In the genomic region with DNA sequence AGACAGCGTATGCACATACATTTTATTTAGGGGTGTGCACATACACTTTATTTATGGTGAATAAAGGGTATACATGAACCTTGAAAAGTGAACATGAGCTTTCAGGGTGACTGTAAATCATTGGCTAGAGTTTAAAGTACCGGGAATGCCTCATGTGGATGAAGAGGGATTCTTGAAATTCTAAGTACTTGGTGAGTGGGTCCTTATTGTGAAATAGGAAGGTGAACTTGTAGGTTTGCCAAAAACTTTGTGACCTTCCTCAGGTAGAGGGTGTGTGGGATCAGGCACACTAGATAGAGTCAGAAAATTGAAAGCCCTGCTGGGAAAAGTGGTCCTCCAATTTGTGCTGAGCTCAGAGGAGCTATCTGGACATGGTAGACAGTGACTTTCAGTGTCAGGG, we compare ENCODE assay signal across 29 mouse cellular contexts.
DNase-seq lines count a peak whose midpoint lies in the region; ATAC-seq and TF ChIP-seq lines count a peak whose summit lies in the region.
"Had no signal": no experiment of that assay in that cellular context is flagged by ENCODE, and none has a peak within 500 bp of the region (broad histone marks: within the 10 kb centered on the region; RNA-seq: fewer than 3 reads in every experiment).

No protein-coding gene starts in this region.

- H3K9me3 ChIP-seq in lung, embryonic 14.5 days (ENCODE audit: low read depth, low read length): no peaks in the 10 kb centered on the region
- no peaks in the 10 kb centered on the region for H3K9me3 ChIP-seq in lung, postnatal 0 days (ENCODE audit: low read length)
- H3K9me3 ChIP-seq in forebrain, embryonic 16.5 days (ENCODE audit: control insufficient read depth, low read length): no peaks in the 10 kb centered on the region
- H3K9me3 ChIP-seq: embryonic facial prominence, embryonic 13.5 days; embryonic facial prominence, embryonic 15.5 days; forebrain, embryonic 12.5 days; G1E had no signal

- no peak overlapping the region for H3K4me3 ChIP-seq in lung, embryonic 14.5 days (ENCODE audit: low read depth, low read length)
- no peak overlapping the region for H3K4me3 ChIP-seq in lung, adult 2 months (replicated peaks; ENCODE audit: extremely low read depth, low read depth, low read length)
- H3K4me3 ChIP-seq in lung, postnatal 0 days (ENCODE audit: low read depth, low read length): no peak overlapping the region
- H3K4me3 ChIP-seq in forebrain, embryonic 16.5 days (replicated peaks; ENCODE audit: low read length): no peak overlapping the region
- H3K4me3 ChIP-seq: embryonic facial prominence, embryonic 13.5 days; embryonic facial prominence, embryonic 15.5 days; erythroblast, embryonic 14.5 days; forebrain, embryonic 10.5 days; forebrain, embryonic 12.5 days had no signal

- ATAC-seq in lung, embryonic 14.5 days (ENCODE audit: insufficient read depth): peak; percentile 66; the same call in 1 of the 2 replicates
- ATAC-seq in lung, postnatal 0 days: peak; percentile 95
- no peak for ATAC-seq in forebrain, embryonic 16.5 days
- ATAC-seq: activated CD4-positive, CD25-positive, alpha-beta regulatory T cell, adult 4 months; CD4-positive, CD25-positive, alpha-beta regulatory T cell, adult 4 months; forebrain, embryonic 14.5 days; Patski had no signal

- H3K36me3 ChIP-seq in lung, embryonic 14.5 days (ENCODE audit: insufficient read depth): no peaks in the 10 kb centered on the region
- no peaks in the 10 kb centered on the region for H3K36me3 ChIP-seq in lung, postnatal 0 days (ENCODE audit: insufficient read depth, low read length)
- H3K36me3 ChIP-seq in forebrain, embryonic 16.5 days (ENCODE audit: control insufficient read depth, insufficient read depth): no peaks in the 10 kb centered on the region
- H3K36me3 ChIP-seq: embryonic facial prominence, embryonic 13.5 days; embryonic facial prominence, embryonic 15.5 days; forebrain, embryonic 10.5 days; forebrain, embryonic 12.5 days; G1E had no signal

- peak; percentile 93 for TF ChIP-seq EP300 in lung, postnatal 0 days (IDR thresholded peaks at IDR 0.05)

- H3K4me1 ChIP-seq in lung, embryonic 14.5 days (ENCODE audit: insufficient read depth): no peaks in the 10 kb centered on the region
- 0 out of 2 replicates have a peak, but pooled peaks cover 3% of the 10 kb centered on the region for H3K4me1 ChIP-seq in lung, adult 2 months (ENCODE audit: control insufficient read depth, insufficient read depth, low read length)
- H3K4me1 ChIP-seq in lung, postnatal 0 days (ENCODE audit: insufficient read depth, low read depth, low read length): no peaks in the 10 kb centered on the region; the same call in 1 of the 2 replicates
- no peaks in the 10 kb centered on the region for H3K4me1 ChIP-seq in forebrain, embryonic 16.5 days (replicated peaks; ENCODE audit: control insufficient read depth, insufficient read depth, low read length)
- H3K4me1 ChIP-seq: embryonic facial prominence, embryonic 13.5 days; embryonic facial prominence, embryonic 15.5 days; forebrain, embryonic 10.5 days; forebrain, embryonic 12.5 days had no signal

- no peak for TF ChIP-seq POLR2A in lung, adult 2 months (IDR thresholded peaks at IDR 0.05; ENCODE audit: borderline replicate concordance, extremely low read depth, low read depth, low read length)

- 60% methylated on average over 2 of the region's 2 CpGs for WGBS in lung, embryonic 14.5 days
- WGBS in lung, adult 2 months: 57% methylated on average over 2 of the region's 2 CpGs
- whole genome bisulfite sequencing in lung, postnatal 0 days: 54% methylated on average over 2 of the region's 2 CpGs
- 90% methylated on average over 2 of the region's 2 CpGs for WGBS in forebrain, embryonic 16.5 days

- no peak overlapping the region for H3K27ac ChIP-seq in lung, embryonic 14.5 days (ENCODE audit: low read depth)
- H3K27ac ChIP-seq in lung, postnatal 0 days (ENCODE audit: low read length): no peak overlapping the region
- H3K27ac ChIP-seq in forebrain, embryonic 16.5 days (ENCODE audit: low read length): no peak overlapping the region
- H3K27ac ChIP-seq: embryonic facial prominence, embryonic 13.5 days; embryonic facial prominence, embryonic 15.5 days; forebrain, embryonic 10.5 days; forebrain, embryonic 12.5 days had no signal

- H3K9ac ChIP-seq in lung, embryonic 14.5 days: no peak overlapping the region
- H3K9ac ChIP-seq in lung, postnatal 0 days (replicated peaks; ENCODE audit: low read depth): no peak overlapping the region
- no peak overlapping the region for H3K9ac ChIP-seq in forebrain, embryonic 16.5 days (replicated peaks; ENCODE audit: low read depth, low read length)
- H3K9ac ChIP-seq: embryonic facial prominence, embryonic 13.5 days; embryonic facial prominence, embryonic 15.5 days; forebrain, embryonic 12.5 days had no signal

- no peak overlapping the region for H3K4me2 ChIP-seq in lung, embryonic 14.5 days
- no peak overlapping the region for H3K4me2 ChIP-seq in lung, postnatal 0 days (replicated peaks; ENCODE audit: low read depth, low read length)
- H3K4me2 ChIP-seq in forebrain, embryonic 16.5 days (ENCODE audit: low read length): no peak overlapping the region
- H3K4me2 ChIP-seq: embryonic facial prominence, embryonic 13.5 days; embryonic facial prominence, embryonic 15.5 days; forebrain, embryonic 12.5 days had no signal

- no peaks in the 10 kb centered on the region for H3K27me3 ChIP-seq in lung, embryonic 14.5 days (ENCODE audit: insufficient read depth, low read length)
- no peaks in the 10 kb centered on the region for H3K27me3 ChIP-seq in lung, postnatal 0 days (replicated peaks; ENCODE audit: insufficient read depth, low read length)
- no peaks in the 10 kb centered on the region for H3K27me3 ChIP-seq in forebrain, embryonic 16.5 days (replicated peaks; ENCODE audit: control insufficient read depth, insufficient read depth, low read length)
- H3K27me3 ChIP-seq: CH12.LX; embryonic facial prominence, embryonic 13.5 days; embryonic facial prominence, embryonic 15.5 days; forebrain, embryonic 12.5 days; Patski had no signal

- DNase-seq in lung, embryonic 14.5 days: peak; percentile 54
- DNase-seq in lung, adult 2 months: no peak
- DNase-seq in lung, postnatal 0 days (ENCODE audit: low spot score): peak; percentile 82
- peak; percentile 7 for DNase-seq in lung, postnatal 14 days
- DNase-seq in lung, postnatal 36 days: peak; percentile 70
- DNase-seq in adrenal gland, postnatal 36 days: no peak
- no peak for DNase-seq in layer of hippocampus, postnatal 36 days
- DNase-seq: adrenal gland, adult 8-10 months; adrenal gland, postnatal 14 days; B cell, adult 2 months; cerebellum, adult 11 months; cerebellum, adult 18-20 months; cerebellum, adult 8-10 months; cerebellum, adult 9-11 months; cerebellum, postnatal 14 days; cerebellum, postnatal 36 days; embryo, embryonic 11 days had no signal

- no peak for TF ChIP-seq CTCF in lung, embryonic 14.5 days (IDR thresholded peaks at IDR 0.05; ENCODE audit: low read depth)
- no peak for TF ChIP-seq CTCF in lung, adult 2 months (IDR thresholded peaks at IDR 0.05; ENCODE audit: insufficient read depth, low read length)
- no peak for TF ChIP-seq CTCF in lung, postnatal 0 days (IDR thresholded peaks at IDR 0.05)

Comparison
In these comparisons a context has a peak if more than half of its experiments do, and no peak if none do; other contexts are left out.
1. DNase-seq: peak in lung, embryonic 14.5 days (single experiment), lung, postnatal 0 days (single experiment), lung, postnatal 14 days (single experiment) and lung, postnatal 36 days (single experiment); none in lung, adult 2 months (single experiment), adrenal gland, postnatal 36 days (0 of 2) and layer of hippocampus, postnatal 36 days (0 of 2).